Comparison of ENCODE assay signal across 8 mouse cellular contexts in the genomic region with DNA sequence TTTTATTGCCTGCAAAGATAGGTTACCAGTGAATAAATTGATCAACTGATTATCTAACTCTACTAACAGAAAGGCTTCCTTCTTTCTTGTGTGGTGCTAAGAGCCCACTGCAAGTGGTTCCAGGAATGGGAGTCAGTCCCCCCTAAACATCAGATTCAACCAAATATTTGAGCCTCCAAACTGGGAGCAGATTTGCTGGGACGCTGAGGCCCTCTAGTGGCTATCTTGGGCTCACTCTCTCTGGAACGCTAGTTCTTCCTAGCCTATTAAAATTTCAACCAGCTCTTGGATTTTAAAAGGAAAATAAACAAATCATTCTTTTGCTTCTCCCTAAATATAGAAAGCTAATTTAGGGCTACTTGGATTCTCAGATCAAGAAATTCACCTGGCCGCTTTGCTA.
DNase-seq lines count a peak whose midpoint lies in the region; ATAC-seq and TF ChIP-seq lines count a peak whose summit lies in the region.
"Had no signal": no experiment of that assay in that cellular context is flagged by ENCODE, and none has a peak within 500 bp of the region (broad histone marks: within the 10 kb centered on the region; RNA-seq: fewer than 3 reads in every experiment).

No protein-coding gene starts in this region.

- no peak overlapping the region for H3K9ac ChIP-seq in lung, embryonic 14.5 days

- TF ChIP-seq POLR2A in bone marrow, adult 2 months (IDR thresholded peaks at IDR 0.05; ENCODE audit: borderline replicate concordance, control insufficient read depth, low read depth, low read length) = no peak

- 30% methylated on average over 3 of the region's 3 CpGs for WGBS in bone marrow, adult 2 months
- WGBS in lung, embryonic 14.5 days = 17% methylated on average over 3 of the region's 3 CpGs

- H3K27ac ChIP-seq in bone marrow, adult 2 months (ENCODE audit: control insufficient read depth, insufficient read depth, low read depth, low read length, poor library complexity) = no peak overlapping the region
- H3K27ac ChIP-seq in lung, embryonic 14.5 days (ENCODE audit: low read depth) = no peak overlapping the region
- H3K27ac ChIP-seq: macrophage had no signal

- no peaks in the 10 kb centered on the region for H3K4me1 ChIP-seq in bone marrow, adult 2 months (ENCODE audit: control insufficient read depth, insufficient read depth, low read length)
- no peaks in the 10 kb centered on the region for H3K4me1 ChIP-seq in lung, embryonic 14.5 days (ENCODE audit: insufficient read depth)

- no peaks in the 10 kb centered on the region for H3K36me3 ChIP-seq in lung, embryonic 14.5 days (ENCODE audit: insufficient read depth)

- no peaks in the 10 kb centered on the region for H3K9me3 ChIP-seq in lung, embryonic 14.5 days (ENCODE audit: low read depth, low read length)

- 0 out of 2 replicates have a peak, but pooled peaks have one; percentile 4 for TF ChIP-seq CTCF in bone marrow, adult 2 months (IDR thresholded peaks at IDR 0.05; ENCODE audit: control insufficient read depth, insufficient read depth, low read length)
- peak; percentile 69 for TF ChIP-seq CTCF in lung, embryonic 14.5 days (IDR thresholded peaks at IDR 0.05; ENCODE audit: low read depth)

- no peaks in the 10 kb centered on the region for H3K27me3 ChIP-seq in lung, embryonic 14.5 days (ENCODE audit: insufficient read depth, low read length)

- H3K4me2 ChIP-seq in lung, embryonic 14.5 days = no peak overlapping the region

- no peak for ATAC-seq in lung, embryonic 14.5 days (ENCODE audit: insufficient read depth)

- no peak overlapping the region for H3K4me3 ChIP-seq in bone marrow, adult 2 months (replicated peaks; ENCODE audit: control insufficient read depth, low read depth, low read length)
- H3K4me3 ChIP-seq in lung, embryonic 14.5 days (ENCODE audit: low read depth, low read length) = no peak overlapping the region

- peak; percentile 19 for DNase-seq in ovary, postnatal 14 days (ENCODE audit: low spot score)
- no peak for DNase-seq in ovary, adult 18-20 months (ENCODE audit: low spot score)
- peak; percentile 36 for DNase-seq in embryo, embryonic 9.5 days (ENCODE audit: extremely low spot score)
- DNase-seq in hindlimb bud, embryonic 11.5 days (ENCODE audit: extremely low spot score, low read depth, low spot score) = peak; percentile 26
- DNase-seq in lung, embryonic 14.5 days = peak; percentile 71
- peak; percentile 60 for DNase-seq in testis, postnatal 10 days (ENCODE audit: low spot score)
